Mouse (Mus musculus) A20 (cell line): ENCODE data around the gene Nat8f4.
"Not testable (repeated sequence)": the region's sequence is repeated elsewhere in the genome, so short reads cannot be mapped to it uniquely, and the experiment has no call there.

ENCODE experiments used
- DNase-seq: peaks from one replicate; pipeline ENCODE4 v3.0.0-alpha.2; 2011; ENCODE audit warnings: low read depth, low spot score

Gene Nat8f4

GRCm38 (mm10) chr6:85898596-85899475 lies 5.8 kb downstream of the Nat8f4 start:
- DNase-seq = not testable (repeated sequence)

- DNase-seq = peak; percentile 39
These were observed 9.5 kb downstream of the Nat8f4 start for GRCm38 (mm10) chr6:85895061-85895648.

- no peak for DNase-seq
These were observed 15.7 kb downstream of the Nat8f4 start for GRCm38 (mm10) chr6:85888961-85889360.

GRCm38 (mm10) chr6:85884311-85884710 lies 20.4 kb downstream of the Nat8f4 start:
- DNase-seq = no peak

- DNase-seq = not testable (repeated sequence)
These were observed 21.4 kb downstream of the Nat8f4 start for GRCm38 (mm10) chr6:85883246-85883645.

GRCm38 (mm10) chr6:85869006-85869405 lies 35.7 kb downstream of the Nat8f4 start, which contains the start of gene Nat8f2:
Gene Nat8f2, minus strand, starts transcription at chr6:85869158.
- not testable (repeated sequence) for DNase-seq

- no peak for DNase-seq
These were observed 36.7 kb downstream of the Nat8f4 start for GRCm38 (mm10) chr6:85867726-85868690.

GRCm38 (mm10) chr6:85866995-85867394 lies 37.7 kb downstream of the Nat8f4 start:
- not testable (repeated sequence) for DNase-seq

GRCm38 (mm10) chr6:85866166-85866565 lies 38.5 kb downstream of the Nat8f4 start:
- not testable (repeated sequence) for DNase-seq

GRCm38 (mm10) chr6:85864900-85865639 lies 39.6 kb downstream of the Nat8f4 start:
- not testable (repeated sequence) for DNase-seq

GRCm38 (mm10) chr6:85863840-85864239 lies 40.8 kb downstream of the Nat8f4 start:
- no peak for DNase-seq

- DNase-seq = no peak
These were observed 41.5 kb downstream of the Nat8f4 start for GRCm38 (mm10) chr6:85863136-85863535.

GRCm38 (mm10) chr6:85862565-85862964 lies 42.1 kb downstream of the Nat8f4 start:
- no peak for DNase-seq

GRCm38 (mm10) chr6:85861247-85861646 lies 43.4 kb downstream of the Nat8f4 start:
- DNase-seq = no peak

- DNase-seq = no peak
These were observed 48.4 kb downstream of the Nat8f4 start for GRCm38 (mm10) chr6:85856194-85856678.

- DNase-seq = no peak
These were observed 51.2 kb downstream of the Nat8f4 start for GRCm38 (mm10) chr6:85853481-85853880.

- no peak for DNase-seq
These were observed 53.5 kb downstream of the Nat8f4 start for GRCm38 (mm10) chr6:85851062-85851773.

GRCm38 (mm10) chr6:85849240-85849639 lies 55.4 kb downstream of the Nat8f4 start:
- DNase-seq = no peak
